Mouse (Mus musculus): ENCODE data around the gene Syne4. TPM values are rescaled to one million over a fixed set of nuclear protein-coding genes. Genes with fewer than 3 reads are reported as not detected.
A peak's percentile ranks its signal among the peaks of the same experiment; 100 is the strongest.

Gene Syne4
- total RNA-seq, 1 experiment from 2014 or later: 2.2 TPM

- ATAC-seq (replicated peaks in 1 of 2; ENCODE audit: insufficient read depth in 1 of 2, low FRiP score in 2 of 2, low TSS enrichment in 1 of 2, low read depth in 1 of 2, poor library complexity in 2 of 2, severe bottlenecking in 2 of 2): peak in 1 of 2 experiments; percentile 55; a peak in 1 of 4 replicates
These were observed 23.1 kb upstream of the Syne4 start, which contains the start of gene Clip3 for GRCm38 (mm10) chr7:30291215-30292131. TSS of gene Clip3 (plus strand) at chr7:30291728.

DNA sequence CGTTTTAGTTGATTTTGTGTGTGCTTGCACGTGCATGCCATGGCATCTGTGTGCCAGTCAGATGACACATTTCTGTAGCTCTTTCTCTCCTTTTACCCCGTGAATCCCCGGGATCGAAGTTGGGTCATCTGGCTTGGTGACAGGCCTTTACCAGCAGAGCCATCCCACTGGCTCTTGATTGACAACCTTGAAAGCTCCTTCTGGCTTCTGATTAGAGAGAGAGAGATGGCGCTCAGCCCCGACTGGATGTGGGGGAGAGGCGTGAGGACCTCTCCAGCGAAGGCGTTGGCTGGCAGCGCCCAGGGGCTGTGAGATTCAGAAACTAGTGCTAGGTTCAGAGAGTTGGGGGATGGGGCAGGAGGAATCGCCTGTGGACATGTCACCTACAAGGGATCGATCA is 20.8 kb upstream of the Syne4 start:
- no peak for ATAC-seq (replicated peaks in 1 of 2; ENCODE audit: insufficient read depth in 1 of 2, low FRiP score in 2 of 2, low TSS enrichment in 1 of 2, low read depth in 1 of 2, poor library complexity in 2 of 2, severe bottlenecking in 2 of 2)

DNA sequence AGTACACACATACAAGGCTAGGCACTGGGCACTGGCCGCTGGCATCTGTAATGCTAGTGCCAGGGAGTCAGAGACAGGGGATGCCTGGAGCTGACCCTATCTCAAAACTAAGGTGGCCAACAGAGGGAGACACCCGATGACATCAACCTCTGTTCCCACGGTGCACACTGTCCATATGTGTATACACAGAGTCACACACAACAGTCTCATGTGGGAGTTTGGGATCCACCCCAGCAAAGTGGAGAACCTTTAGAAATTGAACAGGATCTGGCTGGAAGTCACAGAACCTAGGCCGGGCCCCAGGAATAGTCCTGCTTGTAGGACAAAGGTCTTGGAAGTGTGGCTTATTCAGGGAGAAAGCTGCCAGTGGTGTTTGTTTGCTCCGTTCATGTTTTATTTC is 20.3 kb upstream of the Syne4 start:
- no peak for ATAC-seq (replicated peaks in 1 of 2; ENCODE audit: insufficient read depth in 1 of 2, low FRiP score in 2 of 2, low TSS enrichment in 1 of 2, low read depth in 1 of 2, poor library complexity in 2 of 2, severe bottlenecking in 2 of 2)

DNA sequence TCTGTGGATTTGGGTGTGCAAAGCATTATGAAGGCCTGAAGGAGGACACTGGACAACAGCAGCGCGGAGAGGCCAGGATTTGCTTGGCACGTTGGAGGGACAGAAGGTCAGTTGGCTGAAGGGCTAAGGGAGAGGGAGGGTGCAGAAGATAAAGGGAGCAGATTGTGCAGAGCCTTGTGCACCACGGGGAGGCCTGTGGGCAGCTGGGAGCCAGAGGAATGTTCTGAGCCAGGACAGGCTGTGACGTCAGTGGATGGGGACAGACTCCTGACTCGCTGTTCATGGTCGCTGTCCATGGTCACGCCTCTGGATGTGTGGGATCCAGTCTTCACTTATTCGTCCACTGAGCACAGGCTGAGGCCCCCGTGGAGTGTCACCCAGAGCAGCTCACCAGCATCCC is 19.5 kb upstream of the Syne4 start:
- ATAC-seq (replicated peaks in 1 of 2; ENCODE audit: insufficient read depth in 1 of 2, low FRiP score in 2 of 2, low TSS enrichment in 1 of 2, low read depth in 1 of 2, poor library complexity in 2 of 2, severe bottlenecking in 2 of 2): no peak

DNA sequence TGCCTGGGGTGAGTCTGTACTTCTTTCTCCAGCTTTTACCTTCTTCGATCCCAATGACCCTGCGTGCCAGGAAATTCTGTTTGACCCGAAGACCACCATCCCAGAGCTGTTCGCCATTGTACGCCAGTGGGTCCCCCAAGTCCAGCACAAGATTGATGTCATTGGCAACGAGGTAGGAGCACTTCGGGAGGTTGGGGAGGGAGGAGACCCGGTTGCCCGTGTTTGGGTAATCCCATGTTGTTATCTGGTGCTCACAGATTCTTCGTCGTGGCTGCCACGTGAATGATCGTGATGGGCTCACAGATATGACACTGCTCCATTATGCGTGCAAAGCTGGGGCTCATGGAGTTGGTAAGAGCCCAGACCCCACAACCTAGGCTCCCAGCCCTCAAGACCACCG is 17.8 kb upstream of the Syne4 start:
- no peak for ATAC-seq (replicated peaks in 1 of 2; ENCODE audit: insufficient read depth in 1 of 2, low FRiP score in 2 of 2, low TSS enrichment in 1 of 2, low read depth in 1 of 2, poor library complexity in 2 of 2, severe bottlenecking in 2 of 2)

DNA sequence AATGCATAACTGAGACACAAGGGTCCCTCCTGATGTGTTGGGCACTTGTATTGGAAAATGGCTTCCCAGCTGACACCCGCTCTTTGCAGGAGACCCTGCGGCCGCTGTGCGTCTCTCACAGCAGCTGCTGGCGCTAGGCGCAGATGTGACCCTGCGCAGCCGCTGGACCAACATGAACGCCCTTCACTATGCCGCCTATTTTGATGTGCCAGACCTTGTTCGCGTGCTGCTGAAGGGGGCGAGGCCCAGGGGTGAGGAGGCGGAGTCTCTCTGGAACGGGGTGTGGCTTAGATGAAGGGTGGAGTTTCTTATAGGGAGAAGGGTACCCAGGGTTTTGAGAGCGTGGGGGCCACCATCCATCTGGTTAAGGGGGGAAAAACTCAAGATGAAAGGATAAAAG is 17.3 kb upstream of the Syne4 start:
- ATAC-seq (replicated peaks in 1 of 2; ENCODE audit: insufficient read depth in 1 of 2, low FRiP score in 2 of 2, low TSS enrichment in 1 of 2, low read depth in 1 of 2, poor library complexity in 2 of 2, severe bottlenecking in 2 of 2): no peak

DNA sequence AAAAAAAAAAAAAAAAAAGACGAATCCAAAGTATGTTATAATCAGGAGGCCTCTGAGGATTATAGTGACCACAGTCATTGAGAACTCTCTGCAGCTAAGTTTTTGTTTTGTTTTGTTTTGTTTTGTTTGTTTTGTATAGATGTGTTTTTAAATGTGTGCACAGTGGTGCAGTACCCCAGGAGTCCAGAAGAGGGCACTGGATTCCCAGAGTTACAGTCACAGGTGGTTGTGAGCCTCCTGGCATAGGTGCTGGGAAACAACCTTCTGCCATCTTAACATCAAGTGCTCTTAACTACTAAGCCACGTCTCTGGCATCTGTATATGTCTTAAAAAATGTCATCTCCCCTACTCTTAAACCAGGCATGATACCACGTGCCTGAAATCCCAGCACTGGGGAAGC is 13.7 kb upstream of the Syne4 start:
- peak; percentile 38 to 49; a peak in 2 of 4 replicates for ATAC-seq (replicated peaks in 1 of 2; ENCODE audit: insufficient read depth in 1 of 2, low FRiP score in 2 of 2, low TSS enrichment in 1 of 2, low read depth in 1 of 2, poor library complexity in 2 of 2, severe bottlenecking in 2 of 2)

GRCm38 (mm10) chr7:30306083-30306779 is 8.4 kb upstream of the Syne4 start:
- no peak for ATAC-seq (replicated peaks in 1 of 2; ENCODE audit: insufficient read depth in 1 of 2, low FRiP score in 2 of 2, low TSS enrichment in 1 of 2, low read depth in 1 of 2, poor library complexity in 2 of 2, severe bottlenecking in 2 of 2)

- ATAC-seq (replicated peaks in 1 of 2; ENCODE audit: insufficient read depth in 1 of 2, low FRiP score in 2 of 2, low TSS enrichment in 1 of 2, low read depth in 1 of 2, poor library complexity in 2 of 2, severe bottlenecking in 2 of 2): peak; percentile 99
These were observed 6.3 kb upstream of the Syne4 start, which contains the start of gene Alkbh6 for GRCm38 (mm10) chr7:30308076-30309005. TSS of gene Alkbh6 (plus strand) at chr7:30308717.

GRCm38 (mm10) chr7:30309395-30310129 is 5.0 kb upstream of the Syne4 start:
- no peak for ATAC-seq (replicated peaks in 1 of 2; ENCODE audit: insufficient read depth in 1 of 2, low FRiP score in 2 of 2, low TSS enrichment in 1 of 2, low read depth in 1 of 2, poor library complexity in 2 of 2, severe bottlenecking in 2 of 2)

GRCm38 (mm10) chr7:30310136-30310535 is 4.5 kb upstream of the Syne4 start:
- no peak for ATAC-seq (replicated peaks in 1 of 2; ENCODE audit: insufficient read depth in 1 of 2, low FRiP score in 2 of 2, low TSS enrichment in 1 of 2, low read depth in 1 of 2, poor library complexity in 2 of 2, severe bottlenecking in 2 of 2)

- no peak for ATAC-seq (replicated peaks in 1 of 2; ENCODE audit: insufficient read depth in 1 of 2, low FRiP score in 2 of 2, low TSS enrichment in 1 of 2, low read depth in 1 of 2, poor library complexity in 2 of 2, severe bottlenecking in 2 of 2)
These were observed 814 bp upstream of the Syne4 start for GRCm38 (mm10) chr7:30313666-30314320.

DNA sequence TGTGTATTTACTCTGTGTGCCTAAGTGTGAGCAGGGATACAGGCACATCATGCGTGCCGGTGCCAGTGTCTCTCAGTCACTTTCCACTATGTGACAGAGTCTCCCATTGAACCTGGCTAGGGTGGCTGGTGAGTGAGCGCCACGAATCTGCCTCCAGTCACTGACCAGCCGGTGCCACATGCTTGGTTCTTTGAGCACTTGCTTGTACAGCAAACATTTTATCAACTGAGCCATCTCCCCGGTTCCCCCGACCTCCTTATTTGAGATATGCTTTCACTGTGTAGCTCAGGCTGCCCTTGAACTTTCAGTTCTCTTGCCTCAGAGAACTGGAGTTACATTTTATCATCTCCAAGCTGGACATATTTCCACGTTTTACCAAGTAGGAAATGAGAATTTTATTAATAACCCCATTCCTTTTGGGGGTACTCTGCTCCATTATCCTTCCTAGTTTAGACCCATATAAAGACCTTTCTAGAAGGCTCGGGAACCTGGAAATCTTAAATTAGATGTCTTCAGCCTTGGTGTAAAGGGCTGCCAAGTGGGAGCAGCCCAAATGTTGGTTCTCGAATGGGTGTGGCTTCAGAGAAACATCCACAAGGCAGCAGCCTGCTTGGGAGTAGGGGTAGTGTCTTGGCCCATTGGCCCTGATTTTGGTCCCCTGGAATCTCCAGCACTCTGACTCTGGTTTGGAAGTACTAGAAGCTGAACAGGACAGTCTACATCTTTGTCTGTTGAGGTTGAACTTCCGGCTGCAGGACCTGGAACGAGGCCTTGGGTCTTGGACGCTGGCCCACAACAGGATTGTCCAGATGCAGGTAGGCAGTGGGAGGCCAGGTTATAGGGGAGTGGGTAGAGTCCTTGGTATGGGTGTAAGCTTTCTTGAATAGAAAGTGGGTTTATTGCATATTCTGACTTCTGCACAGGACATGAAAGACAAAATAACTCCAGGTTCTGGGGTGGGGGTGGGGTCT is 1.2 kb downstream of the Syne4 start:
- no peak for ATAC-seq (replicated peaks in 1 of 2; ENCODE audit: insufficient read depth in 1 of 2, low FRiP score in 2 of 2, low TSS enrichment in 1 of 2, low read depth in 1 of 2, poor library complexity in 2 of 2, severe bottlenecking in 2 of 2)

- no peak for ATAC-seq (replicated peaks in 1 of 2; ENCODE audit: insufficient read depth in 1 of 2, low FRiP score in 2 of 2, low TSS enrichment in 1 of 2, low read depth in 1 of 2, poor library complexity in 2 of 2, severe bottlenecking in 2 of 2)
These were observed 3.5 kb downstream of the Syne4 start for GRCm38 (mm10) chr7:30318142-30318541.

DNA sequence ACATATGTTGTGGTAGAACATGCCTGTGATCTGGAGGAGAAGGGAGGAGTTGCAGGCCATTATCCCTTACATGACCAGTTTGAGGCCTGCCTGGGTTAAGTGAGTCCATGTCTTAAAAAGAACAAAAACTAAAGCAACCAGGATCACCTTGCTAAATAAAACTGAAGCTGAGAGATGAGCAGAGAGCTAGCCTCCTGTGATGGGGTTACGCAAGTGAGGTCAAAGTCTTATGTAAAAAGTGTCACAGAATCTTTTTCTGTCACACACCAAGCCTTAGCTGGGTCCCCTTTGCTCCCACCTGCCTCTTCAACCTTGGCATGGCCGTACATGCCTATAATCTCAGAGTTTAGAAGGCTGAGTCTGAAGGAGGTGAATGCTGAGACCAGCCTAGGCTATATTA is 6.3 kb downstream of the Syne4 start:
- ATAC-seq (replicated peaks in 1 of 2; ENCODE audit: insufficient read depth in 1 of 2, low FRiP score in 2 of 2, low TSS enrichment in 1 of 2, low read depth in 1 of 2, poor library complexity in 2 of 2, severe bottlenecking in 2 of 2): no peak
